Mouse (Mus musculus): ENCODE data around the gene Sugp1.

DNA sequence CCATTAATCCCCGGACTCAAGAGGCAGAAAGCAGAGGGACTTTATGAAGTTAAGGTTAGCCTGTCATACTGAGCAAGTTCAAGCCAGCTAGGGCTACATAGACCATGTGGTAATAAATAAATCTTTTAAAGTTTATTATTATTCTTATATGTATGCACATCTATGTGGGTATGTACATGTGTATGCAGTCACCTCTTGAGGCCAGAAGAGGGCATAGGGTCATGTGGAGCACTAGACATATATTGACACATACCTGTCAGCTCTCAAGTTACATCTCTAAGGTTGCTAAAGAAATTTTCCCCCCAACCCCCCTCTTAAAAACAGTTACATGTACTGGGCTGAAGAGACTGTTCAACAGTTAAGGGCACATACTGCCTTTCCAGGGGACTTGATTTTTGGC, 29.9 kb upstream of the Sugp1 start:
- TF ChIP-seq CTCF (conservative IDR thresholded peaks at IDR 0.05; ENCODE audit: insufficient read depth, insufficient read length, low read depth, low read length): no peak
- TF ChIP-seq POLR2A (IDR thresholded peaks at IDR 0.05; ENCODE audit: low read depth, low read length): no peak
